Mouse (Mus musculus): ENCODE measurements around the gene Mef2d. TPM values are rescaled to one million over a fixed set of nuclear protein-coding genes. Genes with fewer than 3 reads are reported as not detected.

Gene Mef2d
- polyA plus RNA-seq, 1 experiment from 2014 or later, result 44.7 TPM

DNA sequence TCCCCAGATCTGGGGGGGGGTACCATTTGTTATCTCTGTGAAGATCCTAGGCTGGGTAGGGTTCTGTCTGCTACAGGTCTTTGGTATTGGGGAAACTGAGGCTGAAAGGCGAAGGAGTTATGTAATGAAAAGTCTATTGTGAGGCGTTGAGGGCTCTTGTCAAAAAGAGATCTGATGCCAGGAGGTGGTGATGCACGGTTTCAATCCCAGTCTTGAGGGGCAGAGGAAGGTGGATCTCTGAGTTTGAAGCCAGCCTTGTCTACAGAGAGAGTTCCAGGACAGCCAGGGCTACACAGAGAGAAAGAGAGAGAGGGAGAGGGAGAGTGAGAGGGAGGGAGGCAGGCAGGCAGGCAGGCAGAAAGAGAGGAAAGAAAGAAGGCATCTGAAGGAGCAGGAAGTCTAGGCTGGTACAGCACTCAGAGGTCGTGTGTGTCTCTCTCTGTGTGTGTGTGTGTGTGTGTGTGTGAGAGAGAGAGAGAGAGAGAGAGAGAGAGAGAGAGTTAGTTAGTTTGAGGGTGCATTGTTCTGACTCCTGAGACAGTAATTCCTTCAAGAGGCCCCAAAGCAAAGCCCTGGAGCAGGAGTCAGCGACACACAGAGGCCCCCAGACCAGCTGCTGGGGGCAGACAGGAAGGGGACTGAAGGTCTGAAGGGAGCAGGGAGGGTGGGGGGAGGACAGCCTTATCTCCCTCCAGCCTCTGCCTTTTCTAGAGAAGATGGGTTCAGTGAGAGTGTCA lies 4.4 kb downstream of the Mef2d start:
- Histone ChIP-seq H3K9ac (ENCODE audit: low read length) (peak overlapping the region; percentile 99), H3K4me2 (ENCODE audit: low read depth, low read length) (peak overlapping the region; percentile 86), H3K4me1 (ENCODE audit: control insufficient read depth, insufficient read depth, low read length) (peaks cover 78% of the 10 kb centered on the region), H3K4me3 (ENCODE audit: low read length) (peak overlapping the region; percentile 95), H3K27me3 (ENCODE audit: control insufficient read depth, insufficient read depth, low read length) (no peaks in the 10 kb centered on the region), H3K36me3 (ENCODE audit: control insufficient read depth, insufficient read depth) (no peaks in the 10 kb centered on the region), H3K9me3 (replicated peaks; ENCODE audit: control insufficient read depth, low read length) (no peaks in the 10 kb centered on the region), H3K27ac (ENCODE audit: low read length) (peak overlapping the region; percentile 100)
- 28% methylated on average over 5 of the region's 5 CpGs for WGBS
- ATAC-seq (replicated peaks; ENCODE audit: extremely low read depth, insufficient read depth, low FRiP score), result no peak

DNA sequence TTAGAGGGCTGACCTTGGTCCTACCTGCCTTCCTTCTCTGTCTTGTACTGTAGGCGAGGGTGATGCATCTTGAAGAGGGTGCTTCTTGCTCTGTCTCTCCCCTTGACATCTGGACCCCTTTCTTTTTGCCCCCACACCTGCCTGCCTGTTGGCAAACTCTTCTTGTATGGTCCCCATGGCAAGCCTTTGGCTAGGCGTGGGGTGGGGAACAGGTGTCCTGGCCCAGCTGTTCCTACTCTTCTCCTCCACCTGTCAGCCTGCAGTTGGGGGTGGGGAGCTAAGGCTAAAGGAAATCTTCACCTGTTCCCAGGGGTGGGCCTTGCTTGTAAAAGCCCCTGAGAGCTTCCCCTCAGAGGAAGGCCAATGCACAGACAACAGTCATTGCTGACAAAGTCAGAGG lies 5.3 kb downstream of the Mef2d start:
- WGBS, result 82% methylated on average over 2 of the region's 2 CpGs
- Histone ChIP-seq H3K9ac (ENCODE audit: low read length) (peak overlapping the region; percentile 25), H3K36me3 (ENCODE audit: control insufficient read depth, insufficient read depth) (no peaks in the 10 kb centered on the region), H3K4me3 (ENCODE audit: low read length) (no peak overlapping the region), H3K27me3 (ENCODE audit: control insufficient read depth, insufficient read depth, low read length) (no peaks in the 10 kb centered on the region), H3K27ac (ENCODE audit: low read length) (peak overlapping the region; percentile 100), H3K4me2 (ENCODE audit: low read depth, low read length) (no peak overlapping the region), H3K4me1 (ENCODE audit: control insufficient read depth, insufficient read depth, low read length) (peaks cover 83% of the 10 kb centered on the region), H3K9me3 (replicated peaks; ENCODE audit: control insufficient read depth, low read length) (no peaks in the 10 kb centered on the region)
- ATAC-seq (replicated peaks; ENCODE audit: extremely low read depth, insufficient read depth, low FRiP score), result no peak

DNA sequence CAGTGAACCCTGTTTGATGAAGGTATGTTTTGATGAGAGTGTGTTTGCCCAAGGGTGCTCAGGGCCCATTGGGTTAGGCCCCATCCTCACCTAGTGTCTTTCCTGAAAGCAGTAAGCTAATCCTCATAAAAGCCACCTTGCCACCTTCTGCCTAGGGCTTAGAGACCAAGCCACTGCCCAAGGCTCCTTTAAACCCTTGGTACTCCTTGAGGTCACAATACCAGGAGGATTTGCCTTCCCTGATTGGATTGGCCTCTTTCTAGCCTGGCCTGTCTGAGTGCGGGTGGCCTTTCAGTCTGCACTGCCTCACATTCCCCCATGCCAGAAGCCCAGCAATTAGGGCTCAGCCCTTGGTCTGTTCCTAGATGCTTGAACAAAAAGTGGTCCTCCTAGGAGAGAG lies 5.7 kb downstream of the Mef2d start:
- no peak for ATAC-seq (replicated peaks; ENCODE audit: extremely low read depth, insufficient read depth, low FRiP score)
- no peaks in the 10 kb centered on the region for H3K27me3 ChIP-seq (ENCODE audit: control insufficient read depth, insufficient read depth, low read length)
- peak overlapping the region; percentile 25 for H3K9ac ChIP-seq (ENCODE audit: low read length)
- H3K4me2 ChIP-seq (ENCODE audit: low read depth, low read length), result peak overlapping the region; percentile 17; the same call in 1 of the 2 replicates
- WGBS, result 60% methylated on average over 1 of the region's 1 CpGs
- no peak overlapping the region for H3K4me3 ChIP-seq (ENCODE audit: low read length)
- no peaks in the 10 kb centered on the region for H3K36me3 ChIP-seq (ENCODE audit: control insufficient read depth, insufficient read depth)
- peak overlapping the region; percentile 100 for H3K27ac ChIP-seq (ENCODE audit: low read length)
- H3K4me1 ChIP-seq (ENCODE audit: control insufficient read depth, insufficient read depth, low read length), result peaks cover 83% of the 10 kb centered on the region
- H3K9me3 ChIP-seq (replicated peaks; ENCODE audit: control insufficient read depth, low read length), result no peaks in the 10 kb centered on the region

DNA sequence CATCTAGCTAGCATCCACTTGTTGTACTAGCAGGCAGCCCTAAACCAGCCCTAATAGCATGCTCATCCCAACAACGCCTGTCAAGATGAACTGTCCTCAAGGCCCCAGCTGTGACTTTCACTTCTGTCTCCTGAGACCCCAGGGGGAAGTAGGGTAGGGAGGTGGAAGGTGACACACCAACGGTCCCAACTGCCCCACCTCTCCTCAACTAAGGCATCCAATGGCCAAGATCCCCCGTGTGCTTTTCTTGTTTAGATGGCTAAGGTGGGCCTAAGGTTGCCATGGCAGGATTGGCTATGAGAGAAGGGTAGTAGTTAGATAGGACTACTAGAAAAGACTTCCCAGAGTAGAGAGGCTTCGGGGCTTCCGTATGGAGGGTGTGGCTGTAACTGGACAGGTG lies 6.2 kb downstream of the Mef2d start:
- Histone ChIP-seq H3K36me3 (ENCODE audit: control insufficient read depth, insufficient read depth) (no peaks in the 10 kb centered on the region), H3K27me3 (ENCODE audit: control insufficient read depth, insufficient read depth, low read length) (no peaks in the 10 kb centered on the region), H3K9ac (ENCODE audit: low read length) (peak overlapping the region; percentile 80; the same call in 1 of the 2 replicates), H3K27ac (ENCODE audit: low read length) (peak overlapping the region; percentile 100), H3K4me3 (ENCODE audit: low read length) (no peak overlapping the region), H3K4me1 (ENCODE audit: control insufficient read depth, insufficient read depth, low read length) (peaks cover 83% of the 10 kb centered on the region), H3K4me2 (ENCODE audit: low read depth, low read length) (peak overlapping the region; percentile 77), H3K9me3 (replicated peaks; ENCODE audit: control insufficient read depth, low read length) (no peaks in the 10 kb centered on the region)
- 67% methylated on average over 5 of the region's 5 CpGs for WGBS
- no peak for ATAC-seq (replicated peaks; ENCODE audit: extremely low read depth, insufficient read depth, low FRiP score)

DNA sequence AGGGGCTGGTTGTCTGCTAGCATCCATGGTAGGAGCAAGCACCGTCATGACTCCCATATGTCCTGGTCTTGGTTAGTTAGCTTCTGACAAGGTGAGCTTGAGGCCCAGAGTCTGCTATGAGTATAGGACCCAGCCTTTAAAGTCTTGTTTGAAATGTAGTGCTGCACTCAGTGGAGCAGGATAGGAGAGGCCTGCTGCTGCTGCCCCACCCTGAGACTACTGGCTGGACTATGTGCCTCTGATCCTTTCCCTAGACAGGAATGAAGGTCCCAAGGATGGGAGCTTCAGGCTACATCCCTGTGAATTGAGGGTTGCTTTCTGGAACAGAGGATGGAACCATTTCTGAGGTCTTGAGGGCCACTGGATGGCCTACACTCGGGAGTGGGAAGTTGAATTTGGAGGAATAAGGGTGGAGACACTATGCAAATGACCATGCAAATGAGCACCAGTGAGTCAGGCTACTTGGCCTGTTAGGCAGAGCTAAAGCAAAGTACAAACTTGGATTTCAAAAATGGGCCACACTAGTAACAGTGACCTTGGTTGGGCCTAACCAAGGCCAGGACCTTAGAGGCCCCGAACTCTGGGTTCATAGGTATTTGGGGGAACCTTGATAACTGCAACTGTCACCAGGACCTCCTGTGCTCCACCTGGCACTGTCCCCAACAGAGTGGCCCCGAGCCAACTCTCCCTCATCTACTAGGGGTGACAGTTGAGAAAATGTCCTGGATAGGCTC lies 6.8 kb downstream of the Mef2d start:
- ATAC-seq (replicated peaks; ENCODE audit: extremely low read depth, insufficient read depth, low FRiP score), result peak; percentile 70; the same call in 1 of the 2 replicates
- no peaks in the 10 kb centered on the region for H3K9me3 ChIP-seq (replicated peaks; ENCODE audit: control insufficient read depth, low read length)
- WGBS, result 30% methylated on average over 4 of the region's 4 CpGs
- H3K27ac ChIP-seq (ENCODE audit: low read length), result peak overlapping the region; percentile 100
- peaks cover 84% of the 10 kb centered on the region for H3K4me1 ChIP-seq (ENCODE audit: control insufficient read depth, insufficient read depth, low read length)
- peak overlapping the region; percentile 80 for H3K9ac ChIP-seq (ENCODE audit: low read length)
- H3K36me3 ChIP-seq (ENCODE audit: control insufficient read depth, insufficient read depth), result no peaks in the 10 kb centered on the region
- peak overlapping the region; percentile 77 for H3K4me2 ChIP-seq (ENCODE audit: low read depth, low read length)
- no peaks in the 10 kb centered on the region for H3K27me3 ChIP-seq (ENCODE audit: control insufficient read depth, insufficient read depth, low read length)
- H3K4me3 ChIP-seq (ENCODE audit: low read length), result peak overlapping the region; percentile 45

DNA sequence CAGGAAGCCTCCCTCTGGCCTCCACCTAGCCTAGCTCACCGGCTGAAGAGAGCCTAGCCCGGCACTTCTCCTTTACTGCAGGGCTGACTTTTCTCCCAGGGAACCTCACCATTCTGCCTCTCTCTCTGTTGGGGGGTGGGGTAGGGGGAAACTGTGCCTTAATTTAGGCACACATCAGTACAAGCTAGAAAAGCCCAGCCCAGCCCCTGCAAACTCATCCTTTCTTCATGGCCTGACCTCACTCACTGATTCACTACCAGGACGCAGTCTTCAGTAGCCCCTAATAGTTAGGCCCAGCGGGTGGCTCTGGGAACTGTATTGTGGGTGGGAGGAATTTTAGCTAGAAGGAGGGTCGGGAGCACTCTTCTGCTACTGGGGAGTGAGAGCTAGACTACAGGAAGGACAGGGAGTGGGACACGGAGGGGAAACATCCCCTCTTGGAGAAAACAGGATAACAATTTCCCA lies 7.4 kb downstream of the Mef2d start:
- Histone ChIP-seq H3K36me3 (ENCODE audit: control insufficient read depth, insufficient read depth) (no peaks in the 10 kb centered on the region), H3K27me3 (ENCODE audit: control insufficient read depth, insufficient read depth, low read length) (no peaks in the 10 kb centered on the region), H3K4me3 (ENCODE audit: low read length) (peak overlapping the region; percentile 45), H3K27ac (ENCODE audit: low read length) (peak overlapping the region; percentile 100), H3K9ac (ENCODE audit: low read length) (peak overlapping the region; percentile 80), H3K4me1 (ENCODE audit: control insufficient read depth, insufficient read depth, low read length) (peaks cover 78% of the 10 kb centered on the region), H3K4me2 (ENCODE audit: low read depth, low read length) (peak overlapping the region; percentile 77), H3K9me3 (replicated peaks; ENCODE audit: control insufficient read depth, low read length) (no peaks in the 10 kb centered on the region)
- 9% methylated on average over 6 of the region's 6 CpGs for WGBS
- ATAC-seq (replicated peaks; ENCODE audit: extremely low read depth, insufficient read depth, low FRiP score), result no peak; the same call in 1 of the 2 replicates

DNA sequence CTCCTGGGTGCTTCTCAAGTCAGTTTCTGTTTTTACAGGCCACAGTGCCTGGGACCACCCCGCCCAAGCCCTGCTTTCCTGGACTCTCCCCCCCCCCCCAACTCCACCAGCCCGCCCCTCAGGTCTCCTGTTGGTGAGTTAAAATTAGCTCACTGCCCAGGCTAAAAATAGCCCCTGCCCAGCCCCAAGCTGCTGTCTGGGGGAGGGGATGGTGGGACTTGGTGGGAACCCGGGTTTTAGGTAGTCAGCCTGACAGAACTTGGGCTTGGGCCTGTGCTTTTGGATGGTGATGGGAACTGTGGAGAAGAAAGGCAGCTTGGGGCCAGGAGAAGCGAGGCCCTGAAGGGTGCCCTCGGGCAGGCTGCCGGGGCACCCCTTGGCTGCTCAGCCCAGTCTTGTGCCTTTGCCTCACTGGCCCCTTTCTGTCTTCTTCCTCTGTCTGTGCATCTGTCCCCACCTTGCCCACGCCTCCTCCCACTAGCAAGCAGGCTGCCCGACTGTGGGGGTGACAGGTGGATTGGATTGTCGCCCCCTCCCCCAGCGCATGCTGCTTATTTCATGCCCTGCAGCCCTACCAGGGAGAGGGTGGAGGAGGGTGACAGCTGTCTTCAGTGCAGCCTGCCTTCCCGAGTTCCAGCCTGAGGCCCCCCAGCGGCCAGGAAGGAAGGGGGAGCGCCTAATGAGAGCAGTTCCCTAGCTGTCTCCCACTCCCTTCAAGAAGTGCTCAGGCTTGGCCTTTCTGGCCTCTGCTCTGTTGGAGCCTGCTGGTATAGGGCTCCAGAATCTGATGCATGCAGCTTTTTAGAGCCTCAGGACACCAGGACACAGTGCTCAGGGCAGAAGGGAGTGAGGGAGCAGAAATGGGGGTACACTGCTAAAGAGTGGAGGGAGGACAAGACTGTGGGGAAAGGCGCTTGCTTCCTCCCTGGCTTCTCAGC lies 8.2 kb downstream of the Mef2d start:
- Histone ChIP-seq H3K4me2 (ENCODE audit: low read depth, low read length) (peak overlapping the region; percentile 77), H3K9me3 (replicated peaks; ENCODE audit: control insufficient read depth, low read length) (no peaks in the 10 kb centered on the region), H3K9ac (ENCODE audit: low read length) (peak overlapping the region; percentile 80), H3K27me3 (ENCODE audit: control insufficient read depth, insufficient read depth, low read length) (no peaks in the 10 kb centered on the region), H3K4me1 (ENCODE audit: control insufficient read depth, insufficient read depth, low read length) (peaks cover 70% of the 10 kb centered on the region), H3K4me3 (ENCODE audit: low read length) (peak overlapping the region; percentile 45), H3K27ac (ENCODE audit: low read length) (peak overlapping the region; percentile 100), H3K36me3 (ENCODE audit: control insufficient read depth, insufficient read depth) (no peaks in the 10 kb centered on the region)
- ATAC-seq (replicated peaks; ENCODE audit: extremely low read depth, insufficient read depth, low FRiP score), result peak; percentile 79
- WGBS, result 11% methylated on average over 13 of the region's 14 CpGs

DNA sequence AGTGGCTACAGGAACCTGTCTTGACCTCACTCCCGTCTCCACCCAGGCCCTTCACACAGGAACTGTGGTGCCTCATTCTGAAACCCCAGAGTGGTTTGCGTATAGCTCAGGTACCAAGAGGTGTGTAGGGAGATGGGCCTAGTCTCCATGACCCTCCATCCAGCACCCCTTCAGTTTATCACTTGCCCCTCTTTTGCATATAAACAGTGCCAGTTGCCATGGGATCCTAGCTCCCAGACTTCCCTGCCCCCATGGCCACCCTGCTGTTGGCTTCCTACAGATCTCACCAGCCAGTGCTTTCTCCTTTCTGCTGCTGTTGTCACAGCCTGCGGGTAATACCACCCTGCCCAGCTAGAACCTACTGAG lies 8.8 kb downstream of the Mef2d start:
- peaks cover 5% of the 10 kb centered on the region for H3K36me3 ChIP-seq (ENCODE audit: control insufficient read depth, insufficient read depth)
- peaks cover 65% of the 10 kb centered on the region for H3K4me1 ChIP-seq (ENCODE audit: control insufficient read depth, insufficient read depth, low read length)
- peak overlapping the region; percentile 80 for H3K9ac ChIP-seq (ENCODE audit: low read length)
- no peaks in the 10 kb centered on the region for H3K27me3 ChIP-seq (ENCODE audit: control insufficient read depth, insufficient read depth, low read length)
- H3K4me2 ChIP-seq (ENCODE audit: low read depth, low read length), result peak overlapping the region; percentile 77
- H3K4me3 ChIP-seq (ENCODE audit: low read length), result no peak overlapping the region
- H3K27ac ChIP-seq (ENCODE audit: low read length), result peak overlapping the region; percentile 100
- no peak for ATAC-seq (replicated peaks; ENCODE audit: extremely low read depth, insufficient read depth, low FRiP score)
- WGBS, result 58% methylated on average over 3 of the region's 3 CpGs
- H3K9me3 ChIP-seq (replicated peaks; ENCODE audit: control insufficient read depth, low read length), result no peaks in the 10 kb centered on the region

Data from heart, embryonic 16.5 days (tissue).